Mouse (Mus musculus): ENCODE measurements at regions not wholly inside any gene's neighbourhood (a gene's known extent, or its start where the extent isn't known, plus 50 kb on each side); places are given as distances from the start of the nearest gene placed in this dataset.

- DNase-seq (ENCODE audit: low spot score in 2 of 2): no peak
Measured at GRCm38 (mm10) chr19:52878812-52879502, 161.1 kb downstream of the Xpnpep1 start.

DNA sequence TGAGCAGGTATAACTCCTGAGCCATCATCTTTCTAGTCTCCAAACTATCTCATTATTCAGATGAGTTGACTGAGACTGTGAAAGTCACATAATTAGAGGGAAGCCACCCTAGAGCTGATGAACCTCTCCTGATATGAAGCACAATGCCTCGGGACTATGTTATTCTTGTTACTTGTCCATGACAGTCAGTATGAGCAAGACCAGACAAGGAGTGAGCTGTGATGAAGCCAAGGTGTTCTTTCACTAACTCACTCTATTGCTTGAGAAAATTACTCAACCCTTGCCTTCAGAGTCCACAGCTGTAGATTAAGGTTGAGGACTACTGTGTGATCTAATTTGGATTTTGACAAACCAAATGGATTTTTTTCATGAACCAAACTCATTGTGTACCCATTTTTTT, 173.4 kb downstream of the Xpnpep1 start:
- no peak for DNase-seq (ENCODE audit: low spot score in 2 of 2)

GRCm38 (mm10) chr19:52861576-52861975, 178.4 kb downstream of the Xpnpep1 start:
- no peak for DNase-seq (ENCODE audit: low spot score in 2 of 2)

DNA sequence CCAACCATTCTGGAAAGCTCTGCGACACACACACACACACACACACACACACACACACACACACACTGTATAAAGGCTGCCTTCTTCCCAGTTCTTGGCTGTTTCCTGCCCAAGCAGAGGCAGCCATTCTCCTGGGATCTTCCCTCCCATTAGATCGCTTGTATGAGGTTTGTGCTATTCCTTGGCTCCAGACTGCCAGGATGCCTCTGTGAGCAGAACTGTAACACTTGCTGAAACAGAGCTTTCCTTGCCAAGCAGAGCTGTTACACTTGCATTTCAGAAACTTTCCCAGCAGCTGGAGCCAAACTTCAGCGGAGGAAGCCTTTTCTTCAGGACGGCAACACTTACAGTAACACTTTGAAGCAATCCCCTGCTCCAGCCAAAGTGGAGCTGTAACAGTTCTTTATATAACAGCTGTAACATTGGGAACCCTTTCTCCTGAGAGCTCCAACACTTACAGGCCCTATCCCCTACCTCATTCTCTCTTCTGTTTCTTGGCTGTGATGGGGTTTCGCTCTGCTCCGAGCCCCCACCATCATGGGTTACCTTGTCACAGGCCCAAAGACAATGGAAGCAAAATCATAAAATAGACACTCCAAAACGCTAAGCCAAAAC, 185.8 kb downstream of the Xpnpep1 start:
- peak; percentile 4 to 10 for DNase-seq (ENCODE audit: low spot score in 2 of 2)

DNA sequence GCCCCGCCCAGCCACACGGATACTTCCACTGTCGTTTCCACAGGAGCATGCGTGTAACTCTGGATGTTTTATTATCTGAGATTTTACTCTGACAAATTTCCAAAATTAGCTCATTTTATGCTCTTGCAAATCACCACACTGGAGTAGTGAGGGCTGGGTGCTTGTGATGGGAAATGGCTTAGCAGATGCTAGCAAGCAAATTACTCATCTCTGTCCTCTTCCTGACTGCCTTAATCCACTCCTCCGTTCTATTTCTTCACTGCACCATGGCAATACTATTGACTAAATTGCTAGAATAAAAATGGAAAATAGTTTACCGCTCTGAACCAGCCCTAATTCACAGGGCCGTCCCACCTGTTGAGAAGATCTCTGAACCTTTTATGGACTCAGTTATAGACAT, 223.8 kb downstream of the Xpnpep1 start:
- DNase-seq (ENCODE audit: low spot score in 2 of 2): no peak

- DNase-seq (ENCODE audit: low spot score in 2 of 2): peak in 1 of 2 experiments; percentile 11
Measured at GRCm38 (mm10) chr19:52812046-52812445, 228.0 kb downstream of the Xpnpep1 start.

DNA sequence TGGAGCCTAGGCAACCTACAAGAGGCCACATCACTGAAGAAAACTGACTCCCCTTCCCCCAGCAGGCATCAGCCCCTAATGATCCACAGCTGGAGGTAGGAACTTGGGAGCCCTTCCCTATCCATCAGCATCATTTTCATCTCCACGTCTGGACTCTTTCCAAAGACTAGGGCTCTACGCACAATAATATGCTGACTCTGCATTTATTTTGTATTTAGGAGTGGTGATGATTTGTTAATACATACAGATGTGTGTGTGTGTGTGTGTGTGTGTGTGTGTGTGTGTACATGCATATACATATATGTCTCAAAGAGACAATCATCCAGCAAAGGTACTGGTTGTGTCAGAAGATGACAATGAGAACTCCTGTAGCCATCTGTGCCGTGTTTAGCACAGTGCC, 251.2 kb downstream of the Xpnpep1 start:
- DNase-seq (ENCODE audit: low spot score in 2 of 2): no peak

GRCm38 (mm10) chr19:52768761-52769388, 271.1 kb downstream of the Xpnpep1 start:
- no peak for DNase-seq (ENCODE audit: low spot score in 2 of 2)

DNA sequence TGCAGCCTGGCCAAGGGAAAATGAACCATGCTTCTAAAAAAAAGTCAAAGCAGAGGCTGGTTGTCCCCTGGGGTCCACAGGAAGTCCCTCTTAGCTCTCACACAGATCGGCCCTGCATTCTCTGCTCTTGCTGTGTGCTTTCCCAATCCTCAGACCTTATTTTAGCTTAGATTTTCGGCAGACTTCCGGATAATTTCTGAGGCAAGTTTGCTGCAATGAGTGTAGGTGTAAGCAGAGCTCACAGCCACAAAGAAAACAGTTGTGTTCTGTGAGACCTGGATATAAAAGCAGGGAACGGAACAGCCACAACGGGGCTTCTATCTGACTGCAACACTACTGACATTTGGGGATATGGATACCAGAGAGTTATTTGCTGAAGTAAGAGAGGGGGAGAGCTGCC, 271.9 kb downstream of the Xpnpep1 start:
- DNase-seq (ENCODE audit: low spot score in 2 of 2): no peak

- DNase-seq (ENCODE audit: low spot score in 2 of 2): no peak
Measured at GRCm38 (mm10) chr19:52738946-52739345, 301.1 kb downstream of the Xpnpep1 start.

DNA sequence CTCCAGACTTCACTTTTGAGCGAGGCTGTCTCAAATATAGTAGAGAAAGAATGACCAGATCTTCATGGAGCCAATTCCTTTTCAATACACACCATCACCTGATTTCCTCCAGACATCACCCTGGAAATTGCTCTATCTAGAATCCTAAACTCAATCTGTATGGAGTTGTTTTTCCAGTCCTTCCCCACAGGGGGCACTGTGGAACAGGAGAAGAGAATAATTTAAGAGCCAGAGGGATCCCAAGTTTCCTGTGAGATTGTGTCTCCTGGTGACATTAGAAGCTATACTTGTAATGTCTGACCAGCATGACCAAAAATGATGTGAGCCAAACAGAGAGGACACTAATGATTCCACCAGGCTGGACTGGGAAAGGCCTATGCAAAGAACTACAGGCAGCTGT, 318.2 kb downstream of the Xpnpep1 start:
- no peak for DNase-seq (ENCODE audit: low spot score in 2 of 2)

DNA sequence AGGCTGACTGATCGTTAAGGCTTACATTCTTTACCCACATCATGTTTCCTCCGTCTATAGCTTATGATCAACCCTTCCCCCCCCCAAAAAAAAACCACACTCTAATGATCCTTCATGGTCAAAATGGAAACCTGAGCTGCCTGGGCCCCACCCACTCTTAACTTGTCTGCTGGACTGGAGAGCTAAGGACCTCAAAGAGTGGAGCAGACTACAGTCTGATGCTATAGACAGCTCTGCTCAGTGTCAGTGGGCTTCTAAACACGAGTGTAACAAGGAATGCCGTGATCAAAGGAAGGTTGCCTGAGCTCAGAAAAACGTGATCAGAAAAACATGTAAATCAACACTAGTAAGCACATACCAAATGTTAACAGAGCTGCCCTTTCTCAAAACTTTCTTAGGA, 324.7 kb downstream of the Xpnpep1 start:
- DNase-seq (ENCODE audit: low spot score in 2 of 2): no peak

GRCm38 (mm10) chr19:52707679-52708078, 332.3 kb downstream of the Xpnpep1 start:
- DNase-seq (ENCODE audit: low spot score in 2 of 2): no peak

DNA sequence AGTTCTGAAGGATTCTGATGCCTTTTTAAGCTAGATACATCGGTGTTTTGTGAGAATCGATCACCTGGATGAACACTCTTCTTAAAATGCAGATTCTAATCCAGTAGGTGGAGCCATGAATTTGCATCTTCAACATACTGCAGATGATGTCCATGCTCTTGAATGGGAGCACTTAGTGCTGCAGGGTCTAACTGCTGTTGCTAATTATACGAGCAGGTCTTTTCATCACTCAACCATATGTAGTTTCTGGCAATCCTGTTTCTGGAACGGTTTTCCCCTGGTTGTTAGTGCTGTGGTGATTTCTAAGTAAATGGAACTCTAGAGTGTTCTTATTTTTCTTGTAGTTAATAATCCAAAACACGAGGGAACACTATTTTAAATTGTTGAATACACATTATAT, 379.0 kb downstream of the Xpnpep1 start:
- no peak for DNase-seq (ENCODE audit: low spot score in 2 of 2)

DNA sequence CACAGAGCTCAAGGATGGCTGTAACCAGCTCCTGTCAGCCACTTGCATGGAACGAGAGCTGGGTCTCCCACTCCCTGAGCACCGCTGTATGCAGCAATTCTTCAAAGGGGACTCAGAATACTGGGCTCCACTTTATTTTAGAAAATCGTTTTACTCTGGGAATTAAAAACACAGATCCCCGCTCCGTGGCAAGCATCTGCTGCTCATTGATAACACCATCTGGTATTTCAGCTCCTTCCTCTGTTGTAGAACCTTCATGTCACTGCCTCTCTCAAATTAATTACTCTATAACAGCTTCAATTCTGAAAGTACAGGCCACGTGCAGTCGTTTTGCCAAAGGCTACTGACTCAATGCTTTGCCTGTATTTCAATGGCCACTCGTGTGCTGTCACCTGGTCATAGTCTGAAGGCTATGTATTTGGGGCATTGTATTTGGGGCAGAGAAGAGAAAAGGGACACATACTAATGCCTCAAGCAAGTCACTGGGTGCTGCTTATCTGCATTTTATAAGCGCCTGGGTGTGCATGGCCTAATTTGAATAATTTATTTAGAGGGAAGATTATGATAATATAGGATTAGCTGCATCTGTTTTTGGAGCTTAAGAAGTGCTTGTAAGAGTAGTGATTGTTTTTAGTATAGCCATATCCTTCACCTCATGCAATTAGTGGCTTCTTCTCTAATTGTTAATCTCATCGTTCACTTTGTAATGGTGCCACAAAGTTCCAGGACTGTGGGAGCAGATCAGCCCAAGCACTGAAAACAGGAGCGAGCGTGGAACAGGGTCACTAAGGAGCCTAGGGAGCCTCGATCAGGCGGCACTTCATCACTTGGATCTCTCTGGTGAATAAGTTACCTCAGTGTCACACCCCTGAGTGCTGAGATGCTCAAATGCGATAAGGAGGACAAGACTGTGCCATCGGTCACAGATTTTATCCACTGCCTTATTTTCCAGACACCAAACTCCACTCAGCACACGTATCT, 383.3 kb downstream of the Ins1 start:
- DNase-seq (ENCODE audit: low spot score in 2 of 2): peak in 1 of 2 experiments; percentile 4

DNA sequence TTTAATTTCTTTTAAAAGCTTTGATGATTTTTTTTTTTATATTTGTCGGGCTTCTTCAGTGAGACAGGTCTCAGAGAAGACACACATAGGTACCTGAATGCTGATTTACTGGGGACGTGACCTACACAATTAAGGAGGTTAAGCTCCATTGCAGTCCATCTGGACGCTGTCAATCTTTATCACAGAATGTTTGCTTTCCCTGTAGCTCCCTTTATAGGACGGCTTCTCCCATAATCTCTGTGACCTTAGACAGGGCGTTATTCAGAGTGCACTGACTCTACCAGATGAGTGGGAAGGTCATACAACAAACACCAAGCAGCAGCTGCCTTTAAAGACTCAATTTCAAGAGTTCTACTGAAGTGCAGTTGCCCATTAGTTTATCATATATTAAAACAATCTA, 376.1 kb downstream of the Ins1 start:
- no peak for DNase-seq (ENCODE audit: low spot score in 2 of 2)

GRCm38 (mm10) chr19:52632501-52632900, 368.4 kb downstream of the Ins1 start:
- no peak for DNase-seq (ENCODE audit: low spot score in 2 of 2)

DNA sequence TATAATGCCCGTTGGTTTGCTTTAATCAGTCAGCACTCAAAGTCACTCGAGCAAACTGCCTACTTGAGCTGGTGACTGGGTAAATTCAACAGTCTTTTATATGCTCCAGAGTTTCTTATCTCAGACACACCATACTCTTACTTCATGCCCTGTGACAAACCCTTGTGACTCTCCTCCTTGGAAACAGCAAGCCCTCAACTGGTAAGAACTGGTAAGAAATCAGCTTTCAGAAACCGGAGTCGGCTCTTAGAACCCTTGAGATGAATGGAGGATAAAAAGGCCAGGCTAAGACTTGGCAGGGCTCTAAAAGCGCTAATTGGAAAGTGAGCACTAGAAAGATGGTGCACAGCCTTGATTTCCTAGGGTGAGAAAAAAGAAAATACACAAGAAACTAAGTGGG, 360.2 kb downstream of the Ins1 start:
- peak in 1 of 2 experiments; percentile 4 for DNase-seq (ENCODE audit: low spot score in 2 of 2)

DNA sequence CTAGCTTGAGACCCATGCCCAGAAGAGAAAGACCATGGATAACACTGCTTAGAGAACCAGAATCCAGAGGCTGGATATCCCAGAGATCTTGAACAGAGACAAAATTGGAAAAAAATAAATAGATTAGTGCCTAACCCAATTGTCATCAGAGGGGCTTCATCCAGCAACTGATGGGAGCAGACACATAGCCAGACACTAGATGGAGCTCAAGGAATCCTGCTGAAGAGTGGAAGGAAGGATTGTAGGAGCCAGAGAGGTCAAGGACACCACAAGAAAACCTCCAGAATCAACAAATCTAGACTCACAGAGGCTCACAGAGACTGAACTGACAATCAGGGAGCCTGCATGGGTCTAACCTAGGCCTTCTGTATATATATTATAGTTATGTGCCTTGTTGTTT, 359.4 kb downstream of the Ins1 start:
- DNase-seq (ENCODE audit: low spot score in 2 of 2): no peak

DNA sequence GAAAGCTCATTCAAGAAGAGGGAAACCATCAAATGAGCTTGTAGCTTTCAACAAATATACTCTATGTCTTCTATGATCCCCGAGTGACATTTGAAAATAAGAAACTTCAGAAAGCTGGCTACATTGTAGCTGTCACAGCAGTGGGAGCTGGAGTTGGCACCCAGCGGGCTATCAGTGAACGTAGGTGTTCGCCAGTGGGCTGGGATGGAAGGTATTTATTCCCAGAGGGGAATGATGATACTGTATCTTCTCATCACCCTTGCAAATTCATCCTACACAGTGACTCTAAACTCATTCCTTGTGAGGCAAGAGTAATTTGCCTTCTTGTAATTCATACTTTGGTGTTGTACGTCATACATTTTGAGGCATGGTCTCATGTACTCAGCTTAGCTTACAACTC, 349.3 kb downstream of the Ins1 start:
- DNase-seq (ENCODE audit: low spot score in 2 of 2): no peak

GRCm38 (mm10) chr19:52606859-52607258, 342.8 kb downstream of the Ins1 start:
- no peak for DNase-seq (ENCODE audit: low spot score in 2 of 2)

DNA sequence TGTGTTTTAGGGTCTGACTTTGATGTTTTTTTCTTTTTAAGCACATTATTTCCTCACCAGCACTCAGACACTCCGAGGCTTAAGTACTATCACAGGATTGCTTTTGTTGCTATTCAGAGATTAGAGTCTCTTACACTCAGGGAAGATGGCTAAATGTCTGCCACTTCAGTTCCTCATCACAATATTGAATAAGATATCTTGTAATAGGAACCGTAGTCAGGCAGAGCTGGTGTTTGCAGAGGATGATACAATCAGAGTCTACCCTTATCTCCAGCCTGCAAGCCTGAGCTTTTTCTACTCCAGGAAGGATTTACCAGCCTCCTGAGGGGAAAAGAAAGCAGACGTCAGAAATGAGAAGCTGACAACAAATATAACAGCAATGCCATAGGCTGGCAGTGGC, 336.3 kb downstream of the Ins1 start:
- DNase-seq (ENCODE audit: low spot score in 2 of 2): no peak
